Mouse (Mus musculus) kidney, embryonic 16.5 days (tissue): ENCODE data around the gene Suds3. TPM values are rescaled to one million over a fixed set of nuclear protein-coding genes. Genes with fewer than 3 reads are reported as not detected.
A peak's percentile ranks its signal among the peaks of the same experiment; 100 is the strongest.

Experiments
- ATAC-seq: fragments of 200-750 bp; cut with Nextera tagmentation; 2 replicates; pipeline ENCODE4 v1.8.0; 2017; ENCODE audit warnings: moderate TSS enrichment; ENCODE audit not compliant: low FRiP score, low TSS enrichment
- H3K27ac ChIP-seq: fragments of 300-500 bp; sonication (generic); 2 replicates; pipeline ENCODE4 v1.5.1; 2014; ENCODE audit warnings: low read length
- H3K27me3 ChIP-seq: fragments of 300-500 bp; sonication (generic); 2 replicates; pipeline ENCODE4 v1.6.1; 2014; ENCODE audit warnings: low read length, control low read depth, mixed read lengths; ENCODE audit not compliant: insufficient read depth
- H3K36me3 ChIP-seq: fragments of 300-500 bp; sonication (generic); 2 replicates; pipeline ENCODE4 v1.6.1; 2014; ENCODE audit warnings: low read length, control low read depth, mixed read lengths; ENCODE audit not compliant: insufficient read depth
- H3K4me1 ChIP-seq: fragments of 300-500 bp; sonication (generic); 2 replicates; pipeline ENCODE4 v1.6.1; 2014; ENCODE audit warnings: low read length, control low read depth, mixed read lengths; ENCODE audit not compliant: insufficient read depth
- H3K4me2 ChIP-seq: fragments of 300-500 bp; sonication (generic); replicated peaks from 2 replicates; pipeline ENCODE4 v1.6.1; 2014; ENCODE audit warnings: low read depth, low read length
- H3K4me3 ChIP-seq: fragments of 300-500 bp; sonication (generic); 2 replicates; pipeline ENCODE4 v1.5.1; 2014; ENCODE audit warnings: mild to moderate bottlenecking, low read length
- H3K9ac ChIP-seq: fragments of 300-500 bp; sonication (generic); replicated peaks from 2 replicates; pipeline ENCODE4 v1.6.1; 2014; ENCODE audit warnings: low read length
- H3K9me3 ChIP-seq: fragments of 300-500 bp; sonication (generic); 2 replicates; pipeline ENCODE4 v1.6.1; 2016; ENCODE audit warnings: low read length, control low read depth
- WGBS: fragments of 180-500 bp; shearing (Covaris S2); extraction: QIAGEN DNeasy Blood & Tissue Kit; methylation state at CpG from one replicate; pipeline ENCODE4 v1.1.7; 2014; 5-methylcytosine and 5-hydroxymethylcytosine counted together
- polyA plus RNA-seq: library from polyadenylated mRNA; unstranded; fragments of >200 nt; fragmentation: Nextera tagmentation; extraction: Ambion mirVana; gene quantifications from 2 replicates; pipeline ENCODE4 v1.2.1, GENCODE M21; 2015

Gene Suds3
- polyA plus RNA-seq, 1 experiment from 2014 or later = 73.7 TPM

DNA sequence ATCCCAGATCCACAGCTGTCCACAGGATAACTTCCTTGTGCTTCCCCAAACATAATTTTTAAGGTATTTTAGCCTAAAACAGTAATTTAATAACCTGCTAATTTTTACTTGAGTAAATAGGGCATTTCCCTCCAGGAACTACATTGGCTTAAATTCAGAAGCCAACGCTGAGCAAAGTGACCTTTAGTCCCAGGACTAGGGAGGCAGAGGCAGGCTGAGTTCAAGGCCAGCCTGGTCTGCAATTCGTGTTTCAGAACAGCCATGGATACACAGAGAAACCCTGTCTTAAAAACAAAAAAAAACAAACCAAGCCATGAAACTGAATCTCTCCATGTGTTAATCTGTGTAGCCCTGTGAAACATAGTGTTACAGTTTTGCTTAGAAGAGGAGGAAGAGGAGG, 747 bp upstream of the Suds3 start:
- no peak for ATAC-seq
- WGBS = 69% methylated on average over 2 of the region's 2 CpGs
- no peaks in the 10 kb centered on the region for H3K9me3 ChIP-seq
- no peak overlapping the region for H3K27ac ChIP-seq
- peaks cover 21% of the 10 kb centered on the region for H3K36me3 ChIP-seq
- H3K4me1 ChIP-seq = peaks cover 27% of the 10 kb centered on the region
- no peak overlapping the region for H3K4me2 ChIP-seq
- H3K27me3 ChIP-seq = 0 out of 2 replicates have a peak, but pooled peaks cover 3% of the 10 kb centered on the region
- H3K4me3 ChIP-seq = no peak overlapping the region
- H3K9ac ChIP-seq = no peak overlapping the region

GRCm38 (mm10) chr5:117115193-117115767, 633 bp downstream of the Suds3 start:
- Histone ChIP-seq H3K4me1 (peaks cover 15% of the 10 kb centered on the region), H3K4me3 (peak overlapping the region; percentile 89), H3K27ac (peak overlapping the region; percentile 81), H3K4me2 (peak overlapping the region; percentile 90), H3K27me3 (no peaks in the 10 kb centered on the region), H3K36me3 (peaks cover 29% of the 10 kb centered on the region), H3K9ac (peak overlapping the region; percentile 86), H3K9me3 (no peaks in the 10 kb centered on the region)
- ATAC-seq = peak; percentile 36
- WGBS = under 1% methylated on average over 37 of the region's 43 CpGs

DNA sequence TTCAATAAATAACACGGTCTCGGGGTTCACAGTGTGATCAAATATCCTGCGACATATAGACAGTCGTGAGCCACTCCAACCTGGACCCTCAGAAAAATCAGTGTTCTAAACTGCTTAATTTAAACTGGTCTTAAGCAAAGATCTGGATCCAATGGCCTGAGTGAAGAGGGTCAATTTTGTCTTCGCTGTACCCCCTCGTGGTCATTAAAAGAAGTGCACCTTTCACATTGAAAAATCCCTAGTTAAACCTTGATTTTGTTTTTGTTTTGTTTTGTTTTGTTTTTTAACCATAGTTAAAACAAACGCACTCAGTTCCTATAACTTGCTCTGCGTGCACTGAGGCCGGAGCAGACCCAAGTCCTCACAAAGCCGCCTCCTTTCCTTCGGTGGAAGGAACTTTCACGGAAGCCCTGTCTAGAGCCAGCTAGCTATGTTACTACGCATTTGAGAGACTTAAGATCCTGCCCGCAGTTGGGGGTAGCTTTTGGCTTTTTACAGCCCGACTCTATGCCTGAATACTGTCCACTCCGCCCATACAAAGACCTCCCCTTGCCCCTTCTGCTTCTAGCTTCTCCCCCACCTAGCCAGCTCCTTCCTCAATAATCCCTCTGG, 1.2 kb downstream of the Suds3 start:
- Histone ChIP-seq H3K9me3 (no peaks in the 10 kb centered on the region), H3K4me3 (peak overlapping the region; percentile 89), H3K27me3 (no peaks in the 10 kb centered on the region), H3K9ac (peak overlapping the region; percentile 86), H3K4me1 (peaks cover 15% of the 10 kb centered on the region), H3K36me3 (peaks cover 29% of the 10 kb centered on the region), H3K4me2 (peak overlapping the region; percentile 90), H3K27ac (peak overlapping the region; percentile 81)
- WGBS = 6% methylated on average over 16 of the region's 16 CpGs
- no peak for ATAC-seq

GRCm38 (mm10) chr5:117113330-117113729, 2.6 kb downstream of the Suds3 start:
- Histone ChIP-seq H3K27me3 (no peaks in the 10 kb centered on the region), H3K9me3 (no peaks in the 10 kb centered on the region), H3K27ac (no peak overlapping the region), H3K36me3 (peaks cover 41% of the 10 kb centered on the region), H3K4me3 (no peak overlapping the region), H3K9ac (no peak overlapping the region), H3K4me2 (no peak overlapping the region), H3K4me1 (peaks cover 9% of the 10 kb centered on the region)
- no peak for ATAC-seq
- 94% methylated on average over 7 of the region's 7 CpGs for WGBS

DNA sequence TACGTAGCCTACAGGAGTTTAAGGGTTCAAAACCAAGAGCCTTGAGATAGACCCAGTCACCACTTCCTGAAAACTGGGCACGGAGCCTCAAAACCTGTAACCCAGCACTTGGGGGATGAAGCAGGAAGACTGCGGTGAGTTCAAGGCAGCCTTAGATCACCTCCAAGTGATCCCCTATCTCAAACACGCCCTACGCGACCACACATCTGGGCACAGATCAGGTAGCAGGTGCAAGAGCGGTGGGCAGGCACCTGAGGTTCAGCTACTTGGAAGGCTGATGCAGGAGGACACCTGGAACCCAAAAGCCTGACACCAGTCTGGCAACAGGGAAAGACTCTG, 4.2 kb downstream of the Suds3 start:
- Histone ChIP-seq H3K27ac (no peak overlapping the region), H3K27me3 (no peaks in the 10 kb centered on the region), H3K4me1 (peaks cover 9% of the 10 kb centered on the region), H3K9ac (no peak overlapping the region), H3K4me3 (no peak overlapping the region), H3K4me2 (no peak overlapping the region), H3K36me3 (peaks cover 54% of the 10 kb centered on the region), H3K9me3 (no peaks in the 10 kb centered on the region)
- 97% methylated on average over 7 of the region's 7 CpGs for WGBS
- no peak for ATAC-seq

DNA sequence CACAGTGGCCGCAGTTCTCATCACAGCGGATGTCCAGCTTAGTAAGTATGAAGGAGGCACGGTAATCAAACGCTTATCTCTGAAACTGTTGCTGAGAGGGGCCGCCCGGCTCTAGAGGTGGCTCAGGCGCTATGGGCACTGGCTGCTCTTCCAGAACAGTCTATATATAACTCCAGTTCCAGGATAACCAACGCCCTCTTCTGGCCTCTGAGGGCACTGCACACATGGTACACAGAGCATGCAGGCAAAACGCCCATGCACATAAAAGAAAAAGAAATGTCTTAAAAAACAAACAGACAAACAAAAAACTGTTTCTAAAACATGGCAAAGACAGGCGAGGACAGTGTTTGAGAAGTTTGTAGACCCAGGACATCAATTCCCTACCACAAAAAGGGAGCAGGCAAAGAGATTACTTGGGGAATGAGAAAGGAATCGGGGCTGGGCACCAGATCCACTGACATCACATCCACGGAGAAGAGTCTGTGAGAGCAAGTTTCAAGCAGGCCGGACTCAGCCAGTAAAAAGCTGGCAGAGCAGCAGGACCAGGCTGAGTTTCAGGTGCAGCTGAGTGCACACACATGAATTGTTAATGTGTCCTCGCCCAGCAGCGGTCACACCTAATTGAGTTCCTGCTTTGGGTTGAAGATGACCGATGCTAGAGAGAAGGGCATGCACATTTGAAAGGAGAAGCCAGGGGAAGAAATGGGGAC, 4.7 kb downstream of the Suds3 start:
- no peak overlapping the region for H3K27ac ChIP-seq
- WGBS = 87% methylated on average over 16 of the region's 16 CpGs
- H3K9me3 ChIP-seq = no peaks in the 10 kb centered on the region
- no peak overlapping the region for H3K9ac ChIP-seq
- H3K4me2 ChIP-seq = no peak overlapping the region
- no peak for ATAC-seq
- H3K27me3 ChIP-seq = no peaks in the 10 kb centered on the region
- peaks cover 59% of the 10 kb centered on the region for H3K36me3 ChIP-seq
- no peak overlapping the region for H3K4me3 ChIP-seq
- peaks cover 7% of the 10 kb centered on the region for H3K4me1 ChIP-seq

GRCm38 (mm10) chr5:117109522-117109921, 6.4 kb downstream of the Suds3 start:
- no peaks in the 10 kb centered on the region for H3K9me3 ChIP-seq
- no peak overlapping the region for H3K27ac ChIP-seq
- 86% methylated on average over 8 of the region's 8 CpGs for WGBS
- no peaks in the 10 kb centered on the region for H3K27me3 ChIP-seq
- 0 out of 2 replicates have a peak, but pooled peaks cover 6% of the 10 kb centered on the region for H3K4me1 ChIP-seq
- H3K4me3 ChIP-seq = no peak overlapping the region
- peaks cover 75% of the 10 kb centered on the region for H3K36me3 ChIP-seq
- no peak for ATAC-seq
- H3K4me2 ChIP-seq = no peak overlapping the region
- H3K9ac ChIP-seq = no peak overlapping the region

DNA sequence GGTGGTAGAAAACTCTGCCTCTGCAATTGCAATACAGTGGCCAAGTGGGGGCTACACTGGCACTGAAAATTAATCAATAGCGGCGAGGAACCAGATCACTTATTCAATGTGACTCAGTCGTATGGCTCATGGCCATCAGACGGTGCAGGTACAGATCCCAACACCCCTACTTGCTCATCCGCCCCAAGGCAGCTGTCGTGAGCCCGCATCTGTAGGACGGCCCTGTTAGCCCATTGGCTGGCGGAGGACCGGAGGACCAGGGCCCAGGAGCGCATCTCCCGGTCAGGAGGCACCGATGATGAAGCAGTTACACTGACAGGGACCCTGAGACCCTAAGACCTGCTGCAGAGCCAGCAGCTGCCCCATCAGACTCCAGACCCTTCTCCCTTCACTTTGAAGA, 7.2 kb downstream of the Suds3 start:
- H3K4me1 ChIP-seq = no peaks in the 10 kb centered on the region
- no peaks in the 10 kb centered on the region for H3K27me3 ChIP-seq
- no peak overlapping the region for H3K4me2 ChIP-seq
- no peak overlapping the region for H3K4me3 ChIP-seq
- no peak overlapping the region for H3K27ac ChIP-seq
- WGBS = 97% methylated on average over 13 of the region's 13 CpGs
- H3K36me3 ChIP-seq = peaks cover 80% of the 10 kb centered on the region
- no peaks in the 10 kb centered on the region for H3K9me3 ChIP-seq
- ATAC-seq = no peak
- H3K9ac ChIP-seq = no peak overlapping the region

DNA sequence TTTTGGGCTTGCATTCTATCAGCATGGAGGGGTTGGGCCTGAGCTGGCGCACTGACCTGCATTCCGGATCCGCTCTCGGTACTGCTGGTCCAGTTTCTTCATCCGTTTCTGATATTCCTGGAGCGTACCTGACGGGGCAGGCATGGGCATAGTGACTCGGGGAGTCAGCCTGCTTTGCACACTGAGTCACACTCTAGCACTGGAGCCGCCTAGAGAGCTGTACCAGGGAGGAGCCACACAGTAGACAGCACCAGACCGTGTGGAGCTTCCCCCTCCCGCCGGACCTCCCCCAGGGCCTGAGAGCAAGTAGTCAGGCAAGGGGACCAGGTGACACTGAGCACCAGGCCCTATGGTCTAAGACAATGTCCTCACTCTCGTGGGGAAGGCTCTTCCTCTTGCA, 7.6 kb downstream of the Suds3 start:
- H3K27ac ChIP-seq = no peak overlapping the region
- no peak overlapping the region for H3K4me3 ChIP-seq
- no peak for ATAC-seq
- no peaks in the 10 kb centered on the region for H3K9me3 ChIP-seq
- no peaks in the 10 kb centered on the region for H3K4me1 ChIP-seq
- WGBS = 93% methylated on average over 13 of the region's 13 CpGs
- no peaks in the 10 kb centered on the region for H3K27me3 ChIP-seq
- peaks cover 79% of the 10 kb centered on the region for H3K36me3 ChIP-seq
- no peak overlapping the region for H3K4me2 ChIP-seq
- H3K9ac ChIP-seq = no peak overlapping the region

DNA sequence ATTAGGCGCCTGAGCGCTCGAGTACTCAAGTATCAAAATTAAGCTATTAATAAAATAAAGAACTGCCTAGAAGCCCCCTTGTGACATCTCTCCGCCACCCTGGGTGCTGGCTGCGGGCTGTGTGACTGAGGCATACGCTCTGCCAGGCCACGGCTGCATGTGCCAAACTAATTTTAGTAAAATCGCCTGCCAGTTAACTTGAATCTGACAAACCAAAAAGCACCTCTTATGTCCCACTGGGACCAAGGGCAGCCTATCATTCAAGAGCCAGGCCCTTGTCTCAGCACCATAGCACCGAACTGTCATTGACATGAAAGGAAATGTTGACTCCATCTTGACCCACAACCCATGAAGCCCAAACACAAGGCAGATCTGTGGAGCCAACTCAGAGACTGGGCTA, 10.2 kb downstream of the Suds3 start:
- Histone ChIP-seq H3K4me2 (no peak overlapping the region), H3K4me1 (no peaks in the 10 kb centered on the region), H3K9me3 (no peaks in the 10 kb centered on the region), H3K36me3 (peaks cover 78% of the 10 kb centered on the region), H3K27me3 (no peaks in the 10 kb centered on the region), H3K9ac (no peak overlapping the region), H3K4me3 (no peak overlapping the region), H3K27ac (no peak overlapping the region)
- WGBS = 80% methylated on average over 9 of the region's 9 CpGs
- no peak for ATAC-seq
